Mouse (Mus musculus) limb, embryonic 13.5 days (tissue): ENCODE data around the gene Igfbp5. TPM values are rescaled to one million over a fixed set of nuclear protein-coding genes. Genes with fewer than 3 reads are reported as not detected.

Experiments
- ATAC-seq: fragments of 200-750 bp; cut with Nextera tagmentation; 2 replicates; pipeline ENCODE4 v1.8.0; 2017; ENCODE audit warnings: low read depth, moderate number of reproducible peaks, moderate TSS enrichment; ENCODE audit not compliant: low FRiP score
- H3K27ac ChIP-seq: fragments of 300-500 bp; sonication (generic); 2 replicates; pipeline ENCODE4 v1.5.1; 2015; ENCODE audit warnings: inconsistent platforms, mild to moderate bottlenecking, moderate library complexity
- H3K27me3 ChIP-seq: fragments of 300-500 bp; sonication (generic); 2 replicates; pipeline ENCODE4 v1.6.1; 2015; ENCODE audit warnings: mild to moderate bottlenecking, inconsistent platforms
- H3K36me3 ChIP-seq: fragments of 300-500 bp; sonication (generic); 2 replicates; pipeline ENCODE4 v1.6.1; 2015; ENCODE audit warnings: inconsistent platforms, mild to moderate bottlenecking, moderate library complexity
- H3K4me1 ChIP-seq: fragments of 300-500 bp; sonication (generic); 2 replicates; pipeline ENCODE4 v1.6.1; 2015; ENCODE audit warnings: inconsistent platforms
- H3K4me2 ChIP-seq: fragments of 300-500 bp; sonication (generic); replicated peaks from 2 replicates; pipeline ENCODE4 v1.6.1; 2015; ENCODE audit warnings: inconsistent platforms, mild to moderate bottlenecking, moderate library complexity
- H3K4me3 ChIP-seq: fragments of 300-500 bp; sonication (generic); 2 replicates; pipeline ENCODE4 v1.5.1; 2015; ENCODE audit warnings: moderate library complexity, mild to moderate bottlenecking, inconsistent platforms
- H3K9ac ChIP-seq: fragments of 300-500 bp; sonication (generic); 2 replicates; pipeline ENCODE4 v1.6.1; 2015; ENCODE audit warnings: mild to moderate bottlenecking, inconsistent platforms
- H3K9me3 ChIP-seq: fragments of 300-500 bp; sonication (generic); 2 replicates; pipeline ENCODE4 v1.6.1; 2016; ENCODE audit warnings: inconsistent platforms
- WGBS: fragments of 180-500 bp; shearing (Covaris S2); methylation state at CpG from one replicate; pipeline ENCODE4 v1.1.7; 2015; 5-methylcytosine and 5-hydroxymethylcytosine counted together
- polyA plus RNA-seq: library from polyadenylated mRNA; unstranded; fragments of >200 nt; fragmentation: Nextera tagmentation; extraction: Ambion mirVana; gene quantifications from 2 replicates; pipeline ENCODE4 v1.2.1, GENCODE M21; 2015

Gene Igfbp5
- polyA plus RNA-seq, 1 experiment from 2014 or later, result 140 TPM

DNA sequence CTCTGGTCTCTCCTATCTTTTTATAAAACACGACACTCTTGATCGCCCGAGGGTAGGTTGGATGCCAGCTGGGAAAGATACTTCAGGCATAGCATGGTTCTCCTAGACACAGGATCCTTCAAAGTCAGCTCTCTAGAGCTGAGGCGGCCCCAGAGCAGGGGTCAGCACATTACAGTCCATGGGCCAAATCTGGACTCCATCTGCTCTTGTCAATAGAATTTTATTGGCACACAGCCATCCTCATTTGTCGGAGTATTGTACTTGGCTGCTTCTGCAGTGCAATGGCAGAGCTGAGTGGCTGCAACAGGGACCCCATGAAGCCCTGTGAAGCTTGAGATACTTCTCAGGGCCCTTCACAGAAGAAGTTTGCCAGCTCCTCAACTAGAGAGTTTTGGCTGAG is 59.5 kb downstream of the Igfbp5 start:
- no peak overlapping the region for H3K4me3 ChIP-seq
- no peaks in the 10 kb centered on the region for H3K36me3 ChIP-seq
- H3K27ac ChIP-seq, result no peak overlapping the region
- H3K4me1 ChIP-seq, result peaks cover 23% of the 10 kb centered on the region
- no peak overlapping the region for H3K9ac ChIP-seq
- H3K4me2 ChIP-seq, result no peak overlapping the region
- ATAC-seq, result peak; percentile 74
- 51% methylated on average over 5 of the region's 5 CpGs for WGBS
- H3K27me3 ChIP-seq, result no peaks in the 10 kb centered on the region
- H3K9me3 ChIP-seq, result peaks cover 7% of the 10 kb centered on the region; the same call in 1 of the 2 replicates

GRCm38 (mm10) chr1:72813639-72814403 is 60.9 kb downstream of the Igfbp5 start:
- Histone ChIP-seq H3K4me3 (no peak overlapping the region), H3K9ac (no peak overlapping the region), H3K27me3 (no peaks in the 10 kb centered on the region), H3K4me2 (no peak overlapping the region), H3K4me1 (peaks cover 23% of the 10 kb centered on the region), H3K36me3 (no peaks in the 10 kb centered on the region), H3K9me3 (peaks cover 7% of the 10 kb centered on the region; the same call in 1 of the 2 replicates), H3K27ac (no peak overlapping the region)
- no peak for ATAC-seq
- WGBS, result 17% methylated on average over 6 of the region's 6 CpGs

DNA sequence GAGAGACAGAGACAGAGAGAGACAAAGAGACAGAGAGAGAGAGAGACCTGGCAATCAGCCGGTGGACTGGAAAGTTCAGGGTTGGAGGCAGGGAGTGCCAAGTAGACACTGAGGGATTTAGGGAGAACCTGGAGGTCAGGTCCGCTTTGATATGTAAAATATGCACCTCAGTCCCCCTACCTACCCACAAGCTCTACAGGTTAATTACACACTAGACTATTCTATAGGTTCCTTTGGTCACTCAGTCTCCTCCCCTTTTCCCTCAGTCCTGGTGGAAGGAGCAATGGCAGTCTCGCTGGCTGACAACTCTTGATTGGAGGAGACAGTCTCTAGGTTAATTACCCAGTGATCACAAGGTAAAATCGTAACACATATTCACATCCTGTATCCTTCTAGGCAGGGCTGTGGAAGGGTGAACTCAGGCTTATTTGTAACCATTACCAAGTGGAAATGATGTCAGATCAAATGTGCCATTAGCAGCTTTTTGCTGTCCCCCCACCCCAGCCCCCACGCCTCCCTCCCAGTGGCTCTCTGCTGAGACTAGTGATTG is 61.5 kb downstream of the Igfbp5 start:
- Histone ChIP-seq H3K4me2 (no peak overlapping the region), H3K27me3 (no peaks in the 10 kb centered on the region), H3K4me1 (peaks cover 23% of the 10 kb centered on the region), H3K9me3 (peaks cover 7% of the 10 kb centered on the region; the same call in 1 of the 2 replicates), H3K9ac (no peak overlapping the region), H3K36me3 (no peaks in the 10 kb centered on the region), H3K27ac (no peak overlapping the region), H3K4me3 (no peak overlapping the region)
- no peak for ATAC-seq
- WGBS, result 49% methylated on average over 5 of the region's 5 CpGs

DNA sequence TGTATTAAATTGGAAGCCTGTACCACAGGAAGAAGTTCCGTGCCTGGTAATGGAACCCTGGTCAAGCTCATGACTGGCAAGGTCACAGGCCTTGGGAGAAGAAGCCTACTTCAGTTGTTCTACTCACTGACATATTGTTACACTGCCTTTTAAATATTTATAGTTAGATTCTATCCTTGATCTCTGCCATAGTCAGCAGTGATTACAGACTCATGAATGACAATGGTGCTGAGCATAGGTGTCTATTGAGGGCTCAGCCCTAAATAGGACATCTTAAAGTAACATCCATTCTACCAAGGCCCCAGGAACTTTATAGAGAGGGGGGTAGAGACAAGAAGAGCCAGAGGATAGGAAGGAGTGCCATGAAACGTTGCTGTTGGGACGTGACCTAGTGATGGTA is 63.6 kb downstream of the Igfbp5 start:
- H3K9ac ChIP-seq, result no peak overlapping the region
- no peaks in the 10 kb centered on the region for H3K36me3 ChIP-seq
- H3K4me1 ChIP-seq, result peaks cover 30% of the 10 kb centered on the region
- ATAC-seq, result no peak
- no peak overlapping the region for H3K4me2 ChIP-seq
- peaks cover 7% of the 10 kb centered on the region; the same call in 1 of the 2 replicates for H3K9me3 ChIP-seq
- H3K27ac ChIP-seq, result no peak overlapping the region
- no peak overlapping the region for H3K4me3 ChIP-seq
- no peaks in the 10 kb centered on the region for H3K27me3 ChIP-seq
- whole genome bisulfite sequencing, result 90% methylated on average over 3 of the region's 3 CpGs

- Histone ChIP-seq H3K9me3 (peaks cover 7% of the 10 kb centered on the region; the same call in 1 of the 2 replicates), H3K27ac (no peak overlapping the region; the same call in 1 of the 2 replicates), H3K36me3 (no peaks in the 10 kb centered on the region), H3K27me3 (no peaks in the 10 kb centered on the region), H3K4me2 (no peak overlapping the region), H3K4me3 (no peak overlapping the region), H3K4me1 (peaks cover 32% of the 10 kb centered on the region), H3K9ac (no peak overlapping the region)
- no peak for ATAC-seq
- 89% methylated on average over 7 of the region's 7 CpGs for WGBS
Measured at GRCm38 (mm10) chr1:72809951-72810675, 64.6 kb downstream of the Igfbp5 start.

DNA sequence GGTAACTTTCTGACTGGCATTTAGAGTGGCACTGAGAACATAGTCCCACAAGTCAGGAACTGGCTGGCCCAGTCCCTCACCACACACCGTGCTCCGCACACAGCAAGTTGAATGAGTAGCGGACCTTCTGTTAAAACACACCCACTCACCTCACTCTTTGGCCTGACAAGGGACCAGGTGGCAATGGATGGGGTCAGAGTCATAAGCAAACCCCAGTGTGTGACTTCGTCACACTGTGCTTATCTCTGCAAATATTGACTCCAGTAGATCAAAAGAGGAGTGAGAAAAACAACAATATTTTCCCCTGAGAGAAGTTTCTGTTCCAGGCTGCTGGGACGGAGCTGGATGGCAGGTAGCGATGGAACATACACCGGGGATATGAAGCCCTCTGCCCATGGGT is 65.4 kb downstream of the Igfbp5 start:
- no peak overlapping the region for H3K27ac ChIP-seq
- no peak overlapping the region for H3K9ac ChIP-seq
- ATAC-seq, result no peak
- H3K27me3 ChIP-seq, result no peaks in the 10 kb centered on the region
- H3K4me3 ChIP-seq, result no peak overlapping the region
- H3K9me3 ChIP-seq, result peaks cover 7% of the 10 kb centered on the region; the same call in 1 of the 2 replicates
- WGBS, result 93% methylated on average over 7 of the region's 7 CpGs
- peaks cover 33% of the 10 kb centered on the region for H3K4me1 ChIP-seq
- H3K4me2 ChIP-seq, result no peak overlapping the region
- H3K36me3 ChIP-seq, result no peaks in the 10 kb centered on the region

Other genes with a start within 250 kb of the Igfbp5 start
- not detected in 2 replicates for gene Ankar, start 174.3 kb downstream of the Igfbp5 start, polyA plus RNA-seq
- 1,700 and 1,730 TPM in 2 replicates for gene Rpl37a, start 163.6 kb downstream of the Igfbp5 start, polyA plus RNA-seq
- 344 and 367 TPM in 2 replicates for gene Igfbp2, start 50.4 kb downstream of the Igfbp5 start, polyA plus RNA-seq
- not detected in 2 replicates for gene Tnp1, start 141.0 kb upstream of the Igfbp5 start, polyA plus RNA-seq